Comparison of ENCODE assay signal across 26 mouse cellular contexts in genomic region chr11:120957052-120957451, GRCm38 (mm10). TPM values are rescaled to one million over a fixed set of nuclear protein-coding genes. Genes with fewer than 3 reads are reported as not detected.
DNase-seq lines count a peak whose midpoint lies in the region; ATAC-seq and TF ChIP-seq lines count a peak whose summit lies in the region.
"Had no signal": no experiment of that assay in that cellular context is flagged by ENCODE, and none has a peak within 500 bp of the region (broad histone marks: within the 10 kb centered on the region; RNA-seq: fewer than 3 reads in every experiment).

No protein-coding gene starts in this region.

- H3K27me3 ChIP-seq in heart, embryonic 13.5 days (replicated peaks) = no peaks in the 10 kb centered on the region
- no peaks in the 10 kb centered on the region for H3K27me3 ChIP-seq in MEL (ENCODE audit: control insufficient read depth in 1 of 2, insufficient read depth in 2 of 2, low read length in 2 of 2)
- H3K27me3 ChIP-seq: forebrain, embryonic 15.5 days; lung, embryonic 15.5 days; Patski; stomach, embryonic 15.5 days had no signal

- intact Hi-C loops in heart, postnatal 14 days (cut with DNase I) = no loop called here

- DNase-seq in cerebellum, postnatal 25 days = peak; percentile 39 to 60
- DNase-seq in cerebellum, postnatal 36 days = no peak
- DNase-seq in heart, postnatal 14 days = no peak
- no peak for DNase-seq in layer of hippocampus, adult 2 months (ENCODE audit: low spot score in 2 of 2)
- no peak for DNase-seq in layer of hippocampus, postnatal 36 days
- DNase-seq in MEL (ENCODE audit: low read depth, low spot score) = no peak
- DNase-seq in urinary bladder, postnatal 4 days (ENCODE audit: low spot score in 2 of 2) = no peak
- DNase-seq: adrenal gland, adult 2 months; cerebellum, adult 11 months; embryo, embryonic 11 days; gastrocnemius, postnatal 14 days; kidney, adult 2 months; left cerebral cortex, postnatal 4 days; right cerebral cortex, adult 18-20 months; thymus, adult 18-20 months; thymus, postnatal 36 days had no signal

- H3K4me2 ChIP-seq in heart, embryonic 13.5 days = no peak overlapping the region
- H3K4me2 ChIP-seq: forebrain, embryonic 15.5 days; lung, embryonic 15.5 days; stomach, embryonic 15.5 days had no signal

- no peak for TF ChIP-seq EP300 in MEL (IDR thresholded peaks at IDR 0.05; ENCODE audit: low read depth in 1 of 2, low read length in 2 of 2)

- peak overlapping the region; percentile 79 for H3K27ac ChIP-seq in heart, embryonic 13.5 days (replicated peaks)
- peak overlapping the region; percentile 62; the same call in 1 of the 2 replicates for H3K27ac ChIP-seq in layer of hippocampus, adult 2 months
- H3K27ac ChIP-seq in MEL (ENCODE audit: control insufficient read depth, low read depth, low read length) = no peak overlapping the region
- H3K27ac ChIP-seq: forebrain, embryonic 15.5 days; kidney, postnatal 0 days; liver, embryonic 14.5 days had no signal

- TF ChIP-seq RAD21 in MEL (IDR thresholded peaks at IDR 0.05; ENCODE audit: low read depth, low read length) = no peak

- no peak overlapping the region for H3K4me3 ChIP-seq in heart, embryonic 13.5 days
- no peak overlapping the region for H3K4me3 ChIP-seq in layer of hippocampus, adult 2 months
- H3K4me3 ChIP-seq in MEL (ENCODE audit: control insufficient read depth in 1 of 2, insufficient read depth in 1 of 2, low read depth in 2 of 2, low read length in 2 of 2) = no peak overlapping the region
- H3K4me3 ChIP-seq: forebrain, embryonic 15.5 days; heart, adult 2 months; lung, embryonic 15.5 days; stomach, embryonic 15.5 days had no signal

- no peak for ATAC-seq in heart, embryonic 13.5 days (ENCODE audit: extremely low read depth, insufficient number of reproducible peaks, low FRiP score, low TSS enrichment)
- ATAC-seq: CD4-positive, CD25-positive, alpha-beta regulatory T cell, adult 4 months; forebrain, embryonic 15.5 days; midbrain, embryonic 16.5 days; Patski had no signal

- peak overlapping the region; percentile 6; the same call in 1 of the 2 replicates for H3K9ac ChIP-seq in heart, embryonic 13.5 days
- H3K9ac ChIP-seq in MEL (ENCODE audit: control insufficient read depth, low read depth, low read length, poor library complexity, severe bottlenecking) = no peak overlapping the region
- H3K9ac ChIP-seq: forebrain, embryonic 15.5 days; liver, embryonic 14.5 days; lung, embryonic 15.5 days; stomach, embryonic 15.5 days had no signal

- peaks cover 86% of the 10 kb centered on the region for H3K36me3 ChIP-seq in heart, embryonic 13.5 days
- peaks cover 19 to 20% of the 10 kb centered on the region in 2 experiments for H3K36me3 ChIP-seq in MEL (ENCODE audit: control insufficient read depth in 1 of 2, insufficient read depth in 2 of 2, low read length in 2 of 2)

- no peak for TF ChIP-seq CTCF in layer of hippocampus, adult 2 months (conservative IDR thresholded peaks at IDR 0.05)
- TF ChIP-seq CTCF in MEL (IDR thresholded peaks at IDR 0.05 in 2 of 3, conservative IDR thresholded peaks at IDR 0.05 in 1 of 3; ENCODE audit: control insufficient read depth in 1 of 3, insufficient read depth in 1 of 3, low read depth in 2 of 3, low read length in 3 of 3, poor library complexity in 1 of 3, severe bottlenecking in 1 of 3) = no peak

- H3K79me2 ChIP-seq in MEL (ENCODE audit: control insufficient read depth, insufficient read depth, low read length, poor library complexity) = peaks cover 29% of the 10 kb centered on the region

- H3K9me3 ChIP-seq in heart, embryonic 13.5 days = no peaks in the 10 kb centered on the region
- H3K9me3 ChIP-seq in MEL (replicated peaks; ENCODE audit: insufficient read depth, low read length) = no peaks in the 10 kb centered on the region
- H3K9me3 ChIP-seq: forebrain, embryonic 15.5 days; lung, embryonic 15.5 days; stomach, embryonic 15.5 days had no signal

- no peak for TF ChIP-seq POLR2A in MEL (IDR thresholded peaks at IDR 0.05; ENCODE audit: control insufficient read depth in 1 of 2, insufficient read depth in 1 of 2, low read depth in 1 of 2, low read length in 2 of 2, poor library complexity in 1 of 2)

- 48% methylated on average over 8 of the region's 8 CpGs for WGBS in heart, embryonic 13.5 days

- H3K4me1 ChIP-seq in heart, embryonic 13.5 days = peaks cover 85% of the 10 kb centered on the region
- H3K4me1 ChIP-seq in MEL (ENCODE audit: control insufficient read depth in 1 of 2, insufficient read depth in 2 of 2, low read length in 2 of 2) = peaks cover 4 to 20% of the 10 kb centered on the region in 2 experiments
- H3K4me1 ChIP-seq: forebrain, embryonic 15.5 days had no signal

TF ChIP-seq in MEL, 35 proteins besides CTCF, POLR2A, EP300 and RAD21:
- TF ChIP-seq BHLHE40 (IDR thresholded peaks at IDR 0.05; ENCODE audit: borderline replicate concordance, low read depth, low read length) (no peak), POLR2AphosphoS2 (IDR thresholded peaks at IDR 0.05; ENCODE audit: low read length) (0 out of 2 replicates have a peak, but pooled peaks have one; percentile 33), MEF2A (IDR thresholded peaks at IDR 0.05; ENCODE audit: extremely low read depth, insufficient replicate concordance, low read depth, low read length, poor library complexity, severe bottlenecking) (no peak)

RNA-seq across cellular contexts. Expression of gene Slc16a3, which starts 8.8 kb away (rescaled TPM):
- polyA plus RNA-seq in heart, embryonic 13.5 days (2015; fragmentation: Nextera tagmentation; extraction: Ambion mirVana) = 224 and 258 TPM in 2 replicates
- total RNA-seq in heart, postnatal 14 days (2021) = 1 to 10 TPM; 1.9 to 2.2 TPM
- 1 to 10 TPM; 1.6 to 1.9 TPM for total RNA-seq in layer of hippocampus, adult 2 months (2021)
- total RNA-seq in layer of hippocampus, postnatal 36 days (2021) = 1 to 10 TPM; 2.3 to 2.5 TPM
- 570 and 748 TPM in 2 replicates for total RNA-seq in MEL (2012; rRNA removed)
- polyA plus RNA-seq in MEL (2012; ENCODE audit: insufficient read depth in 1 of 2, insufficient read length in 2 of 2, low read depth in 1 of 2, low replicate concordance in 2 of 2, missing spikeins in 1 of 2) = 100 to 1,000 TPM in 1 of 2 experiments, 10 to 100 TPM in 1; 85.7 to 610 TPM

RNA-seq across cellular contexts. Expression of gene Ccdc57, which starts 24.4 kb away (rescaled TPM):
- 3.1 and 3.7 TPM in 2 replicates for polyA plus RNA-seq in heart, embryonic 13.5 days (2015; fragmentation: Nextera tagmentation; extraction: Ambion mirVana)
- total RNA-seq in heart, postnatal 14 days (2021) = 1 to 10 TPM; 1.2 to 1.6 TPM
- 1 to 10 TPM; 8.4 to 8.7 TPM for total RNA-seq in layer of hippocampus, adult 2 months (2021)
- 1 to 10 TPM; 6.1 to 7.0 TPM for total RNA-seq in layer of hippocampus, postnatal 36 days (2021)
- total RNA-seq in MEL (2012; rRNA removed) = 4.4 and 5.3 TPM in 2 replicates
- 1 to 10 TPM in 1 of 2 experiments, not detected in 1; 7.4 TPM for polyA plus RNA-seq in MEL (2012; ENCODE audit: insufficient read depth in 1 of 2, insufficient read length in 2 of 2, low read depth in 1 of 2, low replicate concordance in 2 of 2, missing spikeins in 1 of 2)

RNA-seq across cellular contexts. Expression of gene Csnk1d, which starts 34.1 kb away (rescaled TPM):
- 71.4 and 71.5 TPM in 2 replicates for polyA plus RNA-seq in heart, embryonic 13.5 days (2015; fragmentation: Nextera tagmentation; extraction: Ambion mirVana)
- total RNA-seq in heart, postnatal 14 days (2021) = 10 to 100 TPM; 70.8 to 73.8 TPM
- 100 to 1,000 TPM; 133 to 136 TPM for total RNA-seq in layer of hippocampus, adult 2 months (2021)
- 100 to 1,000 TPM; 129 to 137 TPM for total RNA-seq in layer of hippocampus, postnatal 36 days (2021)
- 81.3 and 83.2 TPM in 2 replicates for total RNA-seq in MEL (2012; rRNA removed)
- 100 to 1,000 TPM; 121 to 329 TPM for polyA plus RNA-seq in MEL (2012; ENCODE audit: insufficient read depth in 1 of 2, insufficient read length in 2 of 2, low read depth in 1 of 2, low replicate concordance in 2 of 2, missing spikeins in 1 of 2)

Comparison
In these comparisons a context has a peak if more than half of its experiments do, and no peak if none do; other contexts are left out.
1. DNase-seq: peak in cerebellum, postnatal 25 days (2 of 2); none in cerebellum, postnatal 36 days (0 of 2), heart, postnatal 14 days (0 of 2), layer of hippocampus, adult 2 months (0 of 2), layer of hippocampus, postnatal 36 days (0 of 2), MEL (single experiment) and urinary bladder, postnatal 4 days (0 of 2).
2. RNA of gene Slc16a3, which starts 8.8 kb away (total RNA-seq): 570 to 748 TPM in MEL; 2.3 to 2.5 TPM in layer of hippocampus, postnatal 36 days, 1.9 to 2.2 TPM in heart, postnatal 14 days and 1.6 to 1.9 TPM in layer of hippocampus, adult 2 months; every median in the first group is over 100 times any median in the second.